Mouse (Mus musculus) forebrain, postnatal 0 days (tissue): ENCODE measurements around the gene Psme4. TPM values are rescaled to one million over a fixed set of nuclear protein-coding genes. Genes with fewer than 3 reads are reported as not detected.

Experiments used
- ATAC-seq: fragments of 200-750 bp; cut with Nextera tagmentation; 2 replicates; pipeline ENCODE4 v1.8.0; 2017; ENCODE audit warnings: mild to moderate bottlenecking, moderate library complexity
- DNase-seq: peaks from one replicate; pipeline ENCODE4 v3.0.0-alpha.2; 2015
- H3K27ac ChIP-seq: fragments of 300-500 bp; sonication (generic); 2 replicates; pipeline ENCODE4 v1.5.1; 2014; ENCODE audit warnings: low read depth, mild to moderate bottlenecking, antibody characterized with exemption, low read length, moderate library complexity, mixed read lengths
- H3K27me3 ChIP-seq: fragments of 300-500 bp; sonication (generic); 2 replicates; pipeline ENCODE4 v1.6.1; 2014; ENCODE audit warnings: mild to moderate bottlenecking, low read length, mixed read lengths; ENCODE audit not compliant: insufficient read depth
- H3K36me3 ChIP-seq: fragments of 300-500 bp; sonication (generic); 2 replicates; pipeline ENCODE4 v1.6.1; 2014; ENCODE audit warnings: mild to moderate bottlenecking, moderate library complexity; ENCODE audit not compliant: insufficient read depth
- H3K4me1 ChIP-seq: fragments of 300-500 bp; sonication (generic); 2 replicates; pipeline ENCODE4 v1.6.1; 2014; ENCODE audit warnings: antibody characterized with exemption; ENCODE audit not compliant: insufficient read depth
- H3K4me2 ChIP-seq: fragments of 300-500 bp; sonication (generic); 2 replicates; pipeline ENCODE4 v1.6.1; 2014; ENCODE audit warnings: low read depth, mild to moderate bottlenecking, moderate library complexity
- H3K4me3 ChIP-seq: fragments of 300-500 bp; sonication (generic); 2 replicates; pipeline ENCODE4 v1.5.1; 2014; ENCODE audit warnings: low read depth, low read length, mixed read lengths
- H3K9ac ChIP-seq: fragments of 300-500 bp; sonication (generic); 2 replicates; pipeline ENCODE4 v1.6.1; 2014; ENCODE audit warnings: mild to moderate bottlenecking
- H3K9me3 ChIP-seq: fragments of 300-500 bp; sonication (generic); 2 replicates; pipeline ENCODE4 v1.6.1; 2016; ENCODE audit warnings: low read length
- CTCF ChIP-seq: sonication (generic); IDR thresholded peaks from 2 replicates; pipeline ENCODE4 v1.5.1; 2016; ENCODE audit warnings: antibody characterized with exemption, control low read depth, low read depth
- WGBS: fragments of 180-500 bp; shearing (Covaris S2); extraction: QIAGEN DNeasy Blood & Tissue Kit; methylation state at CpG from one replicate; pipeline ENCODE4 v1.1.7; 2014; 5-methylcytosine and 5-hydroxymethylcytosine counted together
- polyA plus RNA-seq: library from polyadenylated mRNA; unstranded; fragments of >200 nt; fragmentation: Nextera tagmentation; extraction: Ambion mirVana; gene quantifications from 2 replicates; pipeline ENCODE4 v1.2.1, GENCODE M21; 2015
- total RNA-seq: library from RNA; depleted of rRNA; stranded (reverse); fragments of >200 nt; gene quantifications from 2 replicates; pipeline ENCODE4 v1.2.3, GENCODE M21; 2014

The Psme4 gene
- total and polyA plus RNA-seq, 2 experiments from 2014 or later, result 7.8 to 57.4 TPM

DNA sequence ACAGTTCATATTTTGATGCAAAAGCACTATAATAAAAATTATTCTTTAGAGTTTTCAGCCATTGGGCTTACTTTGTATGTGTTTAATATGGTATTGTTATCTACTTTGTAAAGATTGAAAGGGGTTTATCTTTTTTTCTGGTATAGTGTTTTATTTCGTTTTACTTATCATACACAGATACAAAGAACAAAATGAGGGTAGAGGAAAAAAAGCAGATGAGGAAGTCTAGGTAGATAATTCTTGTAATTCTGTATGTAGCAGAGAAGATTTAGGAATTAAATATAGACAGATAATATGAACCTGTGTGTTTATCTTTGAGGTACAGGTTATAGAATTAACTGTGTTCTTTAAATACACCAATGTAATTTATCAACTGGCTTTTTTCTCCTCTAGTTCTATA is 30.9 kb downstream of the Psme4 start:
- Histone ChIP-seq H3K4me1 (no peaks in the 10 kb centered on the region), H3K9me3 (no peaks in the 10 kb centered on the region), H3K36me3 (peaks cover 6% of the 10 kb centered on the region; the same call in 1 of the 2 replicates), H3K4me2 (no peak overlapping the region), H3K27me3 (no peaks in the 10 kb centered on the region), H3K4me3 (no peak overlapping the region), H3K9ac (no peak overlapping the region), H3K27ac (no peak overlapping the region)
- DNase-seq (no peak), ATAC-seq (no peak)
- no peak for TF ChIP-seq CTCF
- WGBS, result 88% methylated on average over 1 of the region's 1 CpGs

- H3K4me3 ChIP-seq, result no peak overlapping the region
- no peak for TF ChIP-seq CTCF
- WGBS, result 61% methylated on average over 5 of the region's 5 CpGs
- ATAC-seq, result no peak
- no peaks in the 10 kb centered on the region for H3K4me1 ChIP-seq
- no peak overlapping the region for H3K9ac ChIP-seq
- peaks cover 31% of the 10 kb centered on the region for H3K36me3 ChIP-seq
- H3K9me3 ChIP-seq, result no peaks in the 10 kb centered on the region
- H3K27ac ChIP-seq, result no peak overlapping the region
- DNase-seq, result no peak
- H3K27me3 ChIP-seq, result no peaks in the 10 kb centered on the region
- no peak overlapping the region for H3K4me2 ChIP-seq
Measured at GRCm38 (mm10) chr11:30821116-30821515, 49.6 kb downstream of the Psme4 start.

GRCm38 (mm10) chr11:30838793-30839192 is 67.3 kb downstream of the Psme4 start:
- WGBS, result 97% methylated on average over 2 of the region's 2 CpGs
- DNase-seq, result no peak
- Histone ChIP-seq H3K9me3 (no peaks in the 10 kb centered on the region), H3K27me3 (no peaks in the 10 kb centered on the region), H3K4me2 (no peak overlapping the region), H3K4me3 (no peak overlapping the region), H3K27ac (no peak overlapping the region), H3K36me3 (peaks cover 39% of the 10 kb centered on the region; the same call in 1 of the 2 replicates), H3K9ac (no peak overlapping the region), H3K4me1 (no peaks in the 10 kb centered on the region)
- TF ChIP-seq CTCF, result no peak
- ATAC-seq, result no peak

GRCm38 (mm10) chr11:30844355-30844754 is 72.8 kb downstream of the Psme4 start:
- DNase-seq, result no peak
- ATAC-seq, result no peak
- Histone ChIP-seq H3K4me1 (no peaks in the 10 kb centered on the region), H3K4me3 (no peak overlapping the region), H3K9me3 (no peaks in the 10 kb centered on the region), H3K9ac (no peak overlapping the region), H3K36me3 (peaks cover 44% of the 10 kb centered on the region), H3K4me2 (no peak overlapping the region), H3K27me3 (no peaks in the 10 kb centered on the region), H3K27ac (no peak overlapping the region)
- TF ChIP-seq CTCF, result no peak
- 91% methylated on average over 1 of the region's 1 CpGs for WGBS

GRCm38 (mm10) chr11:30872425-30872824 is 100.9 kb downstream of the Psme4 start:
- no peak for ATAC-seq
- no peaks in the 10 kb centered on the region for H3K27me3 ChIP-seq
- no peak for TF ChIP-seq CTCF
- no peaks in the 10 kb centered on the region for H3K9me3 ChIP-seq
- no peak overlapping the region for H3K27ac ChIP-seq
- no peak overlapping the region for H3K4me2 ChIP-seq
- no peaks in the 10 kb centered on the region for H3K4me1 ChIP-seq
- no peak overlapping the region for H3K9ac ChIP-seq
- H3K4me3 ChIP-seq, result no peak overlapping the region
- DNase-seq, result no peak
- H3K36me3 ChIP-seq, result peaks cover 26% of the 10 kb centered on the region

DNA sequence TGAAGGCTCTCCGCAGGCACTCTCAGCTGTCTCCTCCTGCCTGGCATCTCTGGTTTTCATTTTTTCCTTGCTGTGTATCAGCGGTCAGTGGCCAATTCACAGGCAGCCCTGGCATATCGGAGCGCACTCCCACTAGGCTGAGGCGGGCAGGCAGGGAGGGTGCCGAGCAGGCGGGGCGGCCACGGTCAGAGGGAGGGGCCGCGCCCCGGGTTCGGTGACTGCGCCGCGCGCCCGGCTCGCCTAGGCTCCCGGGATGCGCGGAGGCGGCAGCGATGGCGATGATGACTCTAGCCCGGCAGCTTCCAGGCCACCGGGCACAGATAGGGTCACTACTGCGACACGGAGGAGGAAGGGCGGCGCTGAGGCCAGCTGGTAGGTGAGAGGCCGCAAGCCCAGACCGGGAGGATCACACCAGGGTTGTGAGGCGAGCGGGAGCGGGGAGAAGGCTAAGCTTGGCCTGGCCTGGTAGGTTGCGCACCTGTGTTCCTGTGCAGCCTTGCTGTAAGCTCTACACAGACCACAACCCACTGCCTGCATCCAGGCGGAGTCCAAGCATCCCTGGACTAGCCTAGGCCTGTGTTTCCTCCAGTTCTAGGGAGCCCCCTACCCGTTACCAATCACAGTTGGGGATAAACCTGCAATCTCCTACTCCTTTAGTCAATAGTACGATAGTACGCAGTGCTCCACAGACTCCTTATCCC is 113.8 kb downstream of the Psme4 start, which contains the start of the genes Gpr75 and Asb3:
Gpr75 (plus strand) TSS at position 188 of the 701 bp plus-strand sequence.
Asb3 (plus strand) TSS at position 246 of the 701 bp plus-strand sequence.
- peak; percentile 36 for TF ChIP-seq CTCF
- H3K27me3 ChIP-seq, result no peaks in the 10 kb centered on the region
- H3K9me3 ChIP-seq, result no peaks in the 10 kb centered on the region
- H3K4me3 ChIP-seq, result peak within 1 kb of the TSS; percentile 62
- no peaks in the 10 kb centered on the region for H3K4me1 ChIP-seq
- WGBS, result 3% methylated on average over 41 of the region's 41 CpGs
- peak within 1 kb of the TSS; percentile 85 for H3K9ac ChIP-seq
- peak; percentile 64 for DNase-seq
- peak within 1 kb of the TSS; percentile 84 for H3K27ac ChIP-seq
- H3K36me3 ChIP-seq, result no peaks in the 10 kb centered on the region
- H3K4me2 ChIP-seq, result peak within 1 kb of the TSS; percentile 69
- peak; percentile 97 for ATAC-seq

DNA sequence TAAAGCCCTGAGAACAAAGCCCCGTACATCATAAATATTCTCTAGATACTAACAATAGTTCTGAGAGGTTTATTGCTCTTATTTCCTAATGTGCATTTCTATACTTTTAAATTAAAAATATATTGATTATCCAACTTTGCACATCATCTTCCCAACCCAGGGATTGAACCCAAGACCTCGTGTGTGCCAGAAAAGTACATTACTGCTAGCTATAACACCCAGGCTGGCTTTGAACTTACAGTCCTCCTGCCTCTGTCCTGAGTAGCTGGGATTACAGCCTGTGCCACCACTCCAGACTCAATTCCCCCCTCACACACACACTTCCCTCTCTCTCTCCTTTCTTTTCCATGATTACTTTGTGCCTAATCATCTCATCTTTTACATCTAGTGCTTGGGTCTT is 116.6 kb downstream of the Psme4 start:
- H3K4me3 ChIP-seq, result no peak overlapping the region
- WGBS, result 89% methylated on average over 2 of the region's 2 CpGs
- no peak for ATAC-seq
- no peaks in the 10 kb centered on the region for H3K9me3 ChIP-seq
- H3K36me3 ChIP-seq, result 0 out of 2 replicates have a peak, but pooled peaks cover 12% of the 10 kb centered on the region
- no peak overlapping the region for H3K27ac ChIP-seq
- H3K9ac ChIP-seq, result no peak overlapping the region
- no peak for TF ChIP-seq CTCF
- H3K4me1 ChIP-seq, result no peaks in the 10 kb centered on the region
- no peaks in the 10 kb centered on the region for H3K27me3 ChIP-seq
- H3K4me2 ChIP-seq, result no peak overlapping the region
- DNase-seq, result no peak
